Mouse (Mus musculus): ENCODE measurements around the gene Rce1. TPM values are rescaled to one million over a fixed set of nuclear protein-coding genes. Genes with fewer than 3 reads are reported as not detected.

Rce1 gene
- total RNA-seq (2021): 10 to 100 TPM in 1 of 2 experiments, 1 to 10 TPM in 1; 8.8 to 10.1 TPM
- long read RNA-seq, experiment 1, partial matches to known transcripts: 0 of 8 reads
- long read RNA-seq, experiment 1, other reads (novel, unspliced or antisense): 4 of 8 reads
- long read RNA-seq, experiment 2, transcript Rce1-201 (8 exons, 1,425 nt): major isoform, 9 of 13 reads
- long read RNA-seq, experiment 2, partial matches to known transcripts: 0 of 13 reads
- long read RNA-seq, experiment 2, other reads (novel, unspliced or antisense): 3 of 13 reads

DNA sequence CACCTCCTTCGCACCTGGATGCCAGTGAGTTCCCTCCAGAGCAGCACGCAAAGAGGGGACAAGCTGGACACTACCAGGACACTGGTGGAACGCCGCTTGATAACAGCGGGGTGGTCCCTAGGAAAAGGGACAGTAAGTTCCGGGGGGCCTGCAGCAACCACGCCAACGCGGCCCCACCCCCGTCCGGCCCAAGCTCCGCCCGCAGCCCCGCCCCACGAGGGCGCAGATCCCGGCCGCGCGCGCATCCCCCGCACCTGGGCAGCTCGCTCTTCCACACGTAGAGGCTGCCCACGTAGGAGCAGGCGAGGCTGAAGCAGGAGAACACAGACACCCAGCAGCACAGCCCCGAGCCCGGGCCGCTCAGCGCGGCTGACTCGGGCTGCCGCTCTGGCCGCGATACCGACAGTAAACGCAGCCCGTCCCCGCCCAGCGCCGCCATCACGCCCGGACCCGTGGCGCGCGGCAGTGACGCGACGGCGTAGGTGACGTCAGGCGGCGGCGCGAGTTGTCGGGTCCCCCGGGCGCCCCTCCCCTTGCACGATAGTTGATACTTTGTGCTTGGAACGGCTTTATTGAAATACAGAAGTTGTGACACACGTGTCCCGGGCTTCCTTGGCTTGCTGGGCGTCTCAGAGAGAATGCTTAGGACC lies at the start of gene Rce1:
Gene Rce1 (minus strand): TSS at position 463 of the 650 bp plus-strand sequence.
- DNase-seq: peak; percentile 93

- no peak for DNase-seq
These were observed 47.0 kb upstream of the Rce1 start for GRCm38 (mm10) chr19:4672401-4672800.

DNA sequence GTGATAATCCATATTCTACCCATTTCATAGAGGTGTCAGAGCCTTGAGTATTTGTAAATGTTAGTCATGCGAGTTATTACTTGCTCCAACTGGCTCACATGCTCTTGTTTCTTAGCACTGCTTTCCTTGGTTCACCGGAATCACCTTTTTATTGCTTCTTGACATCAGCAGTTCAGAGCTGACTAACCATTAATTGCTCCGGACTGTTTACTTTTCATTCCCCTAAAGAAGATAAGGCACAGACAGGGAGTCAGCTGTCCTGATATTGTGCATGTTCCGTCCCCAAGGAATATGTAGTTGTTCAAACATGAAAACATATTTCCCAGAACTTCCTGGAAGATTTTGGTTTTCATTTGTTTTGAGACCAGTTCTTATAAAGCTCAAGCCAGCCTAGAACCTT lies 45.3 kb upstream of the Rce1 start:
- no peak for DNase-seq

DNA sequence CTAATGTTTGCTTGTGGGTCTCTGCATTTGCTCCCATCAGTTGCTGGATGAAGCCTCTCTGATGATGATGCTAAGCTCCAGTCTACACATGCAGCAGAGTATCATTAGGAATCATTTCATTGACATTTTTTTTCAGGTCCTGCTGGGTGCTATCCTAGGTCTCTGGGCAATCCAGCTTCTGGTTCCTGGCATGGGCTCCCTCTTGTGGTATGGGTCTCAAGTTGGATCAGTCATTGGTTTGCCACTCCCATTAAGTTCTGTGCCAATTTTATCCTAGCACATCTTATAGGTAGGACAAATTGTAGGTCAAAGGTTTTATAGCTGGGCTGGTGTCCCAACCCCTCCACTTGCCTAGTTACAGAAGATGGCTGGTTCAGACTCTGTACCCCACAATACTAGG lies 41.4 kb upstream of the Rce1 start:
- DNase-seq: no peak

GRCm38 (mm10) chr19:4658156-4658555 lies 32.7 kb upstream of the Rce1 start:
- no peak for DNase-seq

DNA sequence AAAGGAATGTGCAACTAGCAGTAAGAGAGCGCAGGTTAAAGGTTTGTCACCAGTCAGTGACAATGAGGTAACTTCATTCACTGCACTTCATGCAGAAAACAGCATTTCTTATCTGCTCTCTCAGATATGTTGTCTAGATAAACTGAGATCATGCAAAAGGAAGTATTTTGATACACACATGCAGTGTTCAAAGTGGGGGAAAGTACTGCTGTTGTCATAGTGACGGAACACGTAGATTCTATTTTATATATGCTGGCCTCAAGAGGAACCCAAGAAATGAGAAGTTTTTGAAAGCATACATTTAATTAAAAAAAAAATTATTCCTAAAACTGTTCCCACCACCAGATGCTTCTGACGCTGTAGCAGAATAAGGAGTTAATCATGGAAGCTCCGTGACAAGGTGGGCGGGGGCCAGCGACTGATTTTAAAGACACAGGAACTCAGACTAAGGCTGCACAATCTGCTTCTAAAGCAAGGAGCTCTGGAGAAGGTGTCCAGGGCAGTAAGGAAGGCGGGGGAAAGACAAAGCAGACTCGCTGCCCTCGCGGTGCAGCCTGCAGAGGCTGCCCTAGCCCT lies 21.6 kb upstream of the Rce1 start:
- no peak for DNase-seq

- DNase-seq: no peak
These were observed 18.8 kb upstream of the Rce1 start for GRCm38 (mm10) chr19:4644271-4644670.

GRCm38 (mm10) chr19:4635986-4636385 lies 10.5 kb upstream of the Rce1 start:
- DNase-seq: no peak

GRCm38 (mm10) chr19:4628819-4629218 lies 3.4 kb upstream of the Rce1 start:
- peak; percentile 62 for DNase-seq

DNA sequence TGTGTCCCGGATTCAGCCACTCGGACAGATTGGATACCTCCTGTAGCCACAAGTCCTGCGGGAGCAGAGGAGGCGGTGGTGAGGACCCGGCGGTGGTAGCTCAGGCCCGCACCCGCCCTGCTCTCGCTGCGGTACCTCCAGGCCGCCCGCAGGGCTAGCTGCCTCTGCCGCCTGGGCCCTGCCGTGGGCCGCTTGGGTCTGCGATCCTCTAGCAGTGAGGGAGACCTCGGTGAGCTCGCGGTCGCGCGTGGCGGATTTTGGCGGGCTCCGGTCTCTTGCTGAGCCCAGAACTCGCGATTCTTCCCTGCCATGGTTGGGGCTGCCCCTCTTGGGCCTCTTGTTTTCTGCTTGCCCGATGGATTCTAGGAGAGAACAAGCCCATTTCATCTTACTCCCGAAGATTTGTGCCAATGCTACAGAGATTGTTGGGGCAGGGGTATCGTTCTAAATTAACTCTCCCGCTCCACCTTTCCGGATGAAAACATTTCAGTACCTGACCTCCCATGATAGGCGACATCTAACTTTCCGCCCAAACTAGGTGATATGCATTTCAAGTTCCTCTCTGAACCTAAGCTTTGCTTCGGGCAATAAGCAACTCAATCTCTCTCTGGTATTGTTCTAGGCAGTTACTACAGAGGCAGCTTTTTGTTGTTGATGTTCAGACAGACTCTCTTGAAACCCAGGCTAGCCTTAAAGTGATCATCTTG lies 541 bp upstream of the Rce1 start:
- DNase-seq: peak; percentile 50

- DNase-seq: no peak
These were observed 849 bp downstream of the Rce1 start for GRCm38 (mm10) chr19:4624406-4625178.

DNA sequence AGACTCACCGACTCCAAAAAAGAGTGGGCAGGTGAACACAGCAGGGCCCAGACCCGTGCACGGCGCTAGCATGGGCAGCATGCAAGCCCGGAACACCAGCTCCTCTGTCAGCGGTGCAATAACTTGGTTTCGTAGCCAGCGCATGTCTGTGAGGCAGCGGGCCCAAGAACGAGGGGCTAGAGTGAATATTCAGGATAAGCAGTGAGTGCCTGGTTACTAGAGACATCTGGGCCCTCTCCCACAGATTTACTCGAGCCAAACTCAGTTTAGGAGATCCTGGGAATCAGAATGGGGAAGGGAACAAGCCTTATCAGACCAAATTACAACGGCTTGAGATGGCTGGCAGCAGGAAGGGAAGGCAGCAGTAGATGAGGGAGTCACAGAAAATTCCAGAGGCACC lies 1.4 kb downstream of the Rce1 start:
- no peak for DNase-seq

DNA sequence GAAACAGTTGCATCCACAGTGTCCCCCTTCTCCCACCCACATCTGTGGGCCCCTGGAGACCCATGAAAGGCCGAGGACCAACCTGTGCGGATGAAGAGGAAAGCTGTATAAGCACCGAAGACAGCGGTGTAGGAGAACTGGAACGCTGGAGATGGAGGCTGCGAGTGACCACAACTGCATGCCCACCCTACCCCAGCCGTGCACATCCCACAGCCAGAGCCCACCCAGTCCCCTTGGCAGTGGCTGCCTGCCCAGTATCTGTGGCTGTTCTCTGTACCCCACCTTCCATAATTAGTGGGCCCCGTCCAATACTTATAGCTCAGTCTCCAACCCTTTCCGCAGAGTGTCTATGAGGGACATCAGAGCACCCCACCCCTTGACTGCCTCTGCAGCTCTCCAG lies 2.0 kb downstream of the Rce1 start:
- no peak for DNase-seq

DNA sequence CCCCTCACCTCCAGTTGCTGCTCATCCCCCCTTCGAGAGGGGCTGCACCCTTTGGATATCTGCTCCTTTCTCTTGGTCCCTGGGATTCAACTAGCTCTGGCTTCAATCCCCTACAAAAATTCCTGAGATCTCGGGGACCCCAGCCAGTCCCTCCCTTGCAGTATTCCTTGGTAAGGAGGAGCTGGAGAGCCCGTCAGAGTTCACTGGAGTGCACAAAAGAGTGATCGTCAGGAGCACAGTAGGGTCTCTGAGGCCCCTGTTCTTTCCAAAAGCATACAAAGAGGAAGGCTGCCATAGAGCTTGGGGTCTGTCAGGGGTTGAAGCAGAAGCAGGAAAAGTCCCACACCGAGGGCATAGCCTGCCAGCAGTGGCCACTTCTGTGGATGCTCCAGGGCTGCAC lies 2.7 kb downstream of the Rce1 start:
- DNase-seq: no peak

GRCm38 (mm10) chr19:4620721-4621120 lies 4.7 kb downstream of the Rce1 start:
- DNase-seq: no peak

- DNase-seq: no peak
These were observed 6.0 kb downstream of the Rce1 start for GRCm38 (mm10) chr19:4619461-4619860.

DNA sequence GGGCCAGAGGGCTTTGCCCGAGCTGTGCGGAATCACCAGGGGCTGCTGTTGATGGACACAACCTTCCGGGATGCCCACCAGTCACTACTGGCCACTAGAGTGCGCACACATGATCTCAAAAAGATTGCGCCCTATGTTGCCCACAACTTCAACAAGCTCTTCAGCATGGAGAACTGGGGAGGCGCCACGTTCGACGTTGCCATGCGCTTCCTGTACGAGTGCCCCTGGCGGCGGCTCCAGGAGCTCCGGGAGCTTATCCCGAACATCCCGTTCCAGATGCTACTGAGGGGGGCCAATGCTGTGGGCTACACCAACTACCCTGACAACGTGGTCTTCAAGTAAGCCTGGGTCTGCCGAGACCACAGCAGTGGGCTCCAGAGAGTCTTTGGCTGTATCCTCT lies 7.3 kb downstream of the Rce1 start:
- no peak for DNase-seq

GRCm38 (mm10) chr19:4616546-4616945 lies 8.9 kb downstream of the Rce1 start:
- no peak for DNase-seq

GRCm38 (mm10) chr19:4615151-4616093 lies 10.0 kb downstream of the Rce1 start, which contains the start of gene Lrfn4:
Gene Lrfn4 (minus strand): TSS chr19:4615667.
- peak; percentile 80 for DNase-seq

- DNase-seq: no peak
These were observed 10.9 kb downstream of the Rce1 start for GRCm38 (mm10) chr19:4614305-4615150.

Measured in gastrocnemius, postnatal 10 days (tissue).